Mouse (Mus musculus) C2C12 (cell line): ENCODE results near the gene Card11.

ENCODE experiments used
- CEBPB ChIP-seq: IDR thresholded peaks from one replicate; pipeline ENCODE4 v1.6.1; 2011; ENCODE audit warnings: low read depth, mild to moderate bottlenecking, control low read depth, moderate library complexity
- CTCF ChIP-seq: IDR thresholded peaks from one replicate; pipeline ENCODE4 v1.5.1; 2011; ENCODE audit not compliant: control insufficient read depth, insufficient read depth, insufficient read length
- FOSL1 ChIP-seq: IDR thresholded peaks from one replicate; pipeline ENCODE4 v1.8.0; 2011; ENCODE audit warnings: mild to moderate bottlenecking, low read length; ENCODE audit not compliant: poor library complexity, insufficient read depth, severe bottlenecking
- MAX ChIP-seq: IDR thresholded peaks from one replicate; pipeline ENCODE4 v1.6.1; 2011; ENCODE audit warnings: mild to moderate bottlenecking, control low read depth
- MYOD1 ChIP-seq: IDR thresholded peaks from one replicate; pipeline ENCODE4 v1.6.1; 2011; ENCODE audit warnings: low read depth; ENCODE audit not compliant: control insufficient read depth, insufficient read length
- MYOG ChIP-seq: IDR thresholded peaks from one replicate; pipeline ENCODE4 v1.6.1; 2011; ENCODE audit not compliant: control insufficient read depth, insufficient read length; ENCODE audit errors: extremely low read depth
- USF1 ChIP-seq: IDR thresholded peaks from one replicate; pipeline ENCODE4 v1.6.1; 2011; ENCODE audit warnings: low read depth, mild to moderate bottlenecking, control low read depth, moderate library complexity

- TF ChIP-seq CTCF (no peak), USF1 (no peak), MYOD1 (no peak), MYOG (no peak), CEBPB (no peak), MAX (no peak), FOSL1 (no peak)
These were observed 99.5 kb downstream of the Card11 start for GRCm38 (mm10) chr5:140900866-140901265.
